Mouse (Mus musculus) frontal cortex, postnatal 10 days (tissue): ENCODE measurements around the gene Foxr1.
"Not testable (repeated sequence)": the region's sequence is repeated elsewhere in the genome, so short reads cannot be mapped to it uniquely, and the experiment has no call there.

Source experiments
- DNase-seq, 2 experiments: peaks; one replicate each; pipeline ENCODE4 v3.0.0; 2022; ENCODE audit warnings: low spot score in 2 of 2, mixed read lengths in 1 of 2

Gene Foxr1

DNA sequence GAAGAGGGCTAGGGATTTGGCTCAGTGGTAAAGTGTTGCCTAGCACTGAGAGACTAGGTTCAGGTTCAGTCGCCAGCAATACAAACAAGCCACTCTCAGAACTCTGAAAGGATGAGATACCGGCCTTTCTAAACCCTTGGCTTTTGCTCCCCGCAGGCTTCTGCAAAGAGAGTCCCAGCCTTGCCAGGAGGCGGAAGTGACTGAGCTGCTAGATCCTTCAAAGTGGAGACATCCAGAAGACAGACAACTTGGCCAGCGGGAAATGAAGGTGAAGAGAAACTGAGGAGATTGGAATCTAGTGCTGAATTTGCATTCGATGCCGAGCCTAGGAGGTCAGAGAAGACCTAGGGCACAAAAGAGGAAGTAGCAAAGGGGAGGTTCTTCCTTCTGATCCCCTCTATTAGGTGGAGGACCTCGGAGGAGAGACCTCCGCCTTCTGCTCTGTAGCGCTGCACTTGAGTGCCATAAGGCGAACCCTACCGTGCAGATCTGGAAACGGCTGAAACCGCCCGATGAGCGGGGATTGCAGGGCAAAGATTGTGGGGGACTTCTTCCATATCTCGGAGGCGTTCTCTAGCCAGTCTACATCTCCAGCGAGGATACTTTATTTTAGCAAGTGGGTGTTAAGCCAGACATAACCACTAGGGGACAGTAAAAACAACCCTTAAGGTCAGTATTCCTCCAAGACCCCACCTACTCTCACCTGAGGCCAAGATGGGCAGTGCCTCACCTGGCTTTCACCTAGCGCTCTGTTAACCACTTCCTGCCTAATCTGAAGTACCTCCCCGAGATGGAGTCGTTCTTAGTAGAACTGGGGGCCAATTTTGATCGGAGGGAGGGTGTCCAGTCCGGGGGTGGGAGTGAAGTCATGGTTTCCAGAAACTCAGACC, 36.6 kb upstream of the Foxr1 start:
- peak in 1 of 2 experiments; percentile 34 for DNase-seq

DNA sequence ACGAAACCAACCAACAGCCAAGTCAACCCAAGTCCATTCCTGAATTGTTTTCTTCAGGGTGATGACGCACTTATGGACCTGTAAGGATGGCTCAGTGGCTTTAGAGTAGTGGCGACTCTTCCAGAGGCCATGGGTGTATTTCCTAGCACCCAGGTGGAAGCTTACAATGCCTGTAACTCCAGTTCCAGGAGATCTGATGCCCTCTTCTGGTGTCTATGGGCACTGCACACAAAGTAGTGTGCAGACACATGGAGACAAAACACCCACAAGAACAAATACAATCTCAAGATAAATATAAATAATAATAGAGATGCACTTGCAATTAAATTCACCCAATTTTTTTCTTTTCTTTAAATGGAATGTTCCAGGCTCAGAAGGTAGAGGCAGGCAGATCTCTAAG, 35.0 kb upstream of the Foxr1 start:
- no peak for DNase-seq

DNA sequence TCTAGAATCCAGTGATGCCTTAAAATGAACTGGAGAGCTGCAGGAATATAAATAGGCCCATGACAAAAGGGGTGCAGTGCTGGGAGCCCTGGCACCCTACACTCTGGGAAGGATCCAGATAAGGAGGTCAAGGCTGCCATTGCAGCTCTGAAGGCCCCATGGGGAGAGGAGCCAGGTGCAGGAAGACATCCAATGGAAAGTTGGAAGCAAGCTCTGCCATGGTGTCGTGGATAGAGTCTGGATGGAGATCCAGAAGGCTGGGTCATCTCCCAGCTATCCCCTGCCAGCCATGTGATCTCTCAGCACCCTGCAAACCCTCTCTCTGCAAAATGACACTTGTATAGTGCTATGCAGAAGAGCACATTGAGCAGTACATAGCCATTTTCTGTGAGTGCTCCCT, 33.4 kb upstream of the Foxr1 start:
- DNase-seq: no peak

DNA sequence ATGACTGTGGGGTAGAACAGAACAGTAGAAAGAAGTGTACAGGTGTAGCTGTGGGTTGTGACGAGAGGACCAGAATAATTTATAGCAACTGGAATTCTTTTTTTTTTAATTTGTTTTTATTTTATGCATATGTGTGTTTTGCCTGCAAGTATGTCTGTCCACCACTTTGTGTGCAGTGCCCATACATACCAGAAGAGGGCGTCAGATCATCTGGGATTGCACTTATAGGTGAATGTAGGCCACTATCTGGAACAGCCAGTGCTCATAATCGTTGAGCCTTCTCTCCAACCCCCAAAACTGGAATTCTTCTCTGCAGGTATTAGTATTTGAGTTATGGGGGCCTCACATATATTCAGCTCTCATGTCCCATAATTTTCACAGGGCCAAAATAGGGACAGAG, 32.2 kb upstream of the Foxr1 start:
- no peak for DNase-seq

DNA sequence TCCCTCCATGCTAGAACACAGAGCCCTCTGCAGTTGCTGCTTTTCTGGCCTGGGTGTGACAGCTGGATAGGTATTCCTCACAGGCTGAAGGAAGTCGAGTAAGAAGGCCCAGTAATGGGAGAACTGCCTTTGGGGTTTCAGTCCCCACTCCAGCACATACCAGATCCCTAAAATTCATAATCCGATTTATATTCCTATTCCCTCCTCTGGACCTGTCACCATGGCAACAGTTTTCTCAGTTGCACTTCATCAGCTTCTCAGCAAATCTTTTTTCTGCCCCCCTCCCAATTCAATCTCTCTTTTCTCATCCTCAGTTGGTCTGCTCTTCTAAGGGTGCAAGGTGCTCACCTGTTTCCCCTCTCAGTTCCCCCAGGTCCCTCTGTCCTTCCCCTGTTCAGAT, 27.9 kb upstream of the Foxr1 start:
- no peak for DNase-seq

DNA sequence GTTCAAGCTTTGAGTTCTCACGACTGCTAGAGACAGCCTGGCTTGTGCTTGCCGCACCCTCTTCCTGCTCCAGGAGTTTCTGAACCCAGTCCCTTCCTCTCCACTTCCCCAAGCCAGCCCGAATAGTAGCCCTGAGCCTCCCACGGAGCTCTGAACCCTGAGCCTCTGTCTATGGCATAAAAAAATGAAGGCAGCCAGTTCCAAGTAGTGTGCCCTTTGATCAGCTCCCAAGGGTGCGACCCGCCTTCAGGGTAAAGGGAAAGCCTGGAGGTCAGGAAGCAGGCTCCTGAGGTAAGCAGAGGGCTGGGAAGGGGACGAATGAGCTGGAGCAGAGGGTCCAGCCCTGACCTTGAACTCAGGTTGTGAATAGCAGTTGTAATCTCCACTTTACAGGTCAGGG, 27.3 kb upstream of the Foxr1 start:
- DNase-seq: no peak

DNA sequence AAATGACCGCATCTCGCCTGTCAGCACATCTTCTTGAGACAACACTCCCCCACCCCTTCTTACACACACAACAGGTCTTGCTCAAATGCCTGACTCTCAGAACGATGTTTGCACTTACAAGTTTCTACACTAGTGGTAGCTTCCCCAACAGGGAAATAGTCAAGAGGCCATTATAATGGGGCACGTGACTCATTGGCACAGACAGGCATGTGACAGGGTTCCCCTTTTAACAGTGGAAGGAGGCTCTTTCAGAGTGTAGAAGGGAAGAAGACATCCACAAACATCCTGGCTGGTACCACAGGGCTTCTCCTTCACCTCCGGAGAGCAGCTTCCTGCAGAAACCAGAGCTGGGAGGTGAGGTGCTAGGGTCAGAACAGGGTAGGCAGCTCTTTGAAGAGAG, 21.0 kb upstream of the Foxr1 start:
- no peak for DNase-seq

DNA sequence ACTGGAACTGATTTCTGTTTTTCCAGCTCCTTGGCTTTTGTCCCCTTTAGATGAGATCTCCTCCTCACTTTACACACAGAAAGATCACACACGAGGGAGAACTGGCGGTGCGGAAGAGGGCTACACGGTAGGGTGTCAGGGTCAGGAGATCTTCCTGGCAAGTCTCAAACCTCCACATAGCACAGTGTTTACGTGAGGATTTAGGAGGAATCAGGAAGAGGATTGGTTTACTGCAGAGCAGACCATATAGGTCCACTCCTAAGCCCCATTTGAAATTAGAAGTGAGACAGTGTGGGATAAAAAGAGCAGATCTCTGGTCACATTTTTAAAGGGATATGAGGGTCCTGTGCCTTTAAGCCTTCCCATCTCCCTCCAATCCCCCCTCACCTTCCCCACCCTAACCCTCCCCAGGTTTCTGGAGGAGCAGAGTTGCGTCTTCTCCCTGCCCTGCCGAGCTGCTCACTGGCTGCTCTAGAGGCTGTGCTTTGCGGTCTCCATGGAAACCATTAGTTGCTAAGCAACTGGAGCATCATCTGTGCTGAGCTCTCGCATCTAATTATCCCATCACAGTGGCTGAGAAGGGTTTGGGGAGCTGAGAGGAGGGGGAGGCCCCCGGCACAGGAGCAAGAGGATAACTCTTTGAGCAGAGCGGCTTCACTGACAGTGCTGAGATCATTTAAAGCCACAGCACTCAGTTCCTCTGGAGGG, 16.3 kb upstream of the Foxr1 start:
- DNase-seq: peak; percentile 88 to 95

DNA sequence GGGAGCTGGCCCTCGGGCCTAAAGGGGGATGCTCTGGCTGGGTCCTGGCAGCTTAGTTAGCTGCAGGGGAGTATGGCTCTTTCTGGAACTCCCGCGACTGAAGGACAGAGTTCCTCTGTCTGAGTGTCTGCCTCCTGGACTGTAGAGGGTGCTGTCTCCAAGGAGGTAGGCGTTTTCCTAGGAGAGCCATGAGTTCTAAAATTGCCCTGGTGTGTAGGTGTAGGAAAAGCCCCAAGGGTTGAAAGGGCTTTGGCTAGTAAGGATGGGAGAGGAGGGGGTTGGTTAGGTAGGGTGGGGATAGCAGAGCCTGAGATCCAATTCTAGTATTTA, 13.9 kb upstream of the Foxr1 start, which contains the start of gene Upk2:
Gene Upk2, minus strand, starts transcription at position 86 of the 330 bp plus-strand sequence.
- DNase-seq: no peak

DNA sequence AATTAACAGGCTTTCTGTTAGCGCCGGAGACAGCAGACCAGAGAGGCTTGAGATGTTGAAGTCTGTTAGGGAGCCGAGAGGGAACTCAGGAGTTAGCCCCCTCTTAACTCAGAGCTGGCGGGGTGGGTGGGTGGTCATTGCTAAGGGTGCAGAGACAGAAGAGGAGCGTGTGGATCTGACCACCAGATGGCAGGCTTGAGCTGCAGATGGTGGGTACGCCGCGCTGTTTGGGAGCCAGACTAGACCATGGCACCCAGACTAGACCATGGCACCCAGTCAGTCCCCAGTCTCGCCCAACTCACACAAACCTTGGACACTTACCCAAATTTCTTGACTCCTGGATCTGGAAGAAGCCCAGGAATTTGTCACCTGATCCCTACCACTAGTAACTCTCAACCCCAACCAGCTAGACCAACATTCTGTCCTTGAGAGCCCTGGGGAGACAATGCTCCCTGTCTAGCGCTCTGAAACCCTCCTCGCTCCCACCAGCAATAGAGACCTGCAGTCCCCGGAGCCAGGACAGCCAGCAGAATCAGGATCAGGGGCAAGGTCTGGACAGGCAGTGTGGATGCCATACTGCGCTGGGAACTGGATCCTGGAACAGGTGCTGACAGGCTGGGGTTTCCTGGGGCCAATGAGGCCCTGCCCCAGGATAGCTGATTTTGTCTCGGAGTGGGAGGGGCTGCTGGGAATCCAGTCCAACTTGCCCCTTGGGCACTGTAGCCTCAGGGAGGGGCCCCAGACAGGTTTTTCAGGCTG, 13.4 kb upstream of the Foxr1 start:
- DNase-seq: peak; percentile 60 to 85

DNA sequence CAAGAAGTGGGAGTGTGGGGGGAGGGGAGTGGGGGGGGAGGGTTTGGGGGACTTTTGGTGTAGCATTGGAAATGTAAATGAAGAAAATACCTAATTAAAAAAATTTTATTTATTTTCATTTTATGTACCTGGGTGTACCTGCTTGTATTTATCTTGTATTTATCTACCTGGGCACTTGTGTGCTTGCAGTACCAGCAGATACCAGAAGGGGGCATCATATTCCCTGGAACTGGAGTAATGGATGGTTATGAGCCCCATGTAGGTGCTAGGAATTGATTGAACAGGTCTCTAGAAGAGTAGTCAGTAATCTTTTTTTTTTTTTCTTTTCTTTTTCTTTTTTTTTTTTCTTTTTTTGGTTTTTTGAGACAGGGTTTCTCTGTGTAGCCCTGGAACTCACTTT, 9.5 kb upstream of the Foxr1 start:
- no peak for DNase-seq

DNA sequence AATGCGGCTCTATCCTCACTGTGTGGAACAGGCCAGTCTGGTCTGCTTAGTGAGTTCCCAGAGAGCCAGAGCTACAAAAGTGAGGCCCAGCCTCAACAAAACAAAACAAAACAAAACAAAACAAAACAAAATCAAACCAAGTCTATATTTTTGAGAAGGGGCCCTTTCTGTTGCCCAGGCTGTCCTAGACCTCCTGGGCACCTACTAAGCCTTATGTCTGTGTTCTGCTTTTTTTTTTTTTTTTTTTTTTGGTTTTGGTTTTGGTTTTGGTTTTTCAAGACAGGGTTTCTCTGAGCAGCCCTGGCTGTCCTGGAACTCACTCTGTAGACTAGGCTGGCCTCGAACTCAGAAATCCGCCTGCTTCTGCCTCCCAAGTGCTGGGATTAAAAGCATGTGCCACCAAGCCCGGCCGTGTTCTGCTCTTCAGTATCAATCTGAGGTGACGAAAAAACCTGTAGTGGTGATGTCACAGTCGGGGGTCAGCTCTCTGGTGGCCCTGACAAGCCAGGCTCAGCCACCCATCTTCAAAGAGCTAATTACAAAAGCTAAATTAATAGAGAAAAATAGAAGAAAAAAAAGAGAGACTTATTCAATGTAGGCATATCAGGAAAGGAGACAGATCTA, 3.6 kb upstream of the Foxr1 start:
- not testable (repeated sequence) for DNase-seq

DNA sequence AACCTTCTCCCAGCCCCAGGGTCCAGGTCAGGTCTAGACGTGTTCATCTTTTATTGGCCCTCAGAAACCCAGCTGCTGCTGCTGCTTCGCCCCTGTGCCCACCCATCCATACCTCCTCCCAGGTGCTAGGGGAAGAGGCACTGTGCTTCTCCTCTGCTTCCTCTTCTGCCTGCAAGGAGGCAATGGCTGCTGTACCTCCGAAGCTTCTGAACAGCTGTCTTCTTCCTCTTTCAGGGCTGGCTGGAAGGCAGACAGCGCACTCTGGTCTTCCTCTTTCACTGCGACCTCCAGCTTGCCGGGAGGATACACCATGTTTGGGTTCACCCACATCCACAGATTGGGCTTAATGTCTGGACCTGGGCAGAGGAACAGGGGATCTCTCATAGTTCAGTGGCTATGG, 5.2 kb downstream of the Foxr1 start:
- DNase-seq: no peak

DNA sequence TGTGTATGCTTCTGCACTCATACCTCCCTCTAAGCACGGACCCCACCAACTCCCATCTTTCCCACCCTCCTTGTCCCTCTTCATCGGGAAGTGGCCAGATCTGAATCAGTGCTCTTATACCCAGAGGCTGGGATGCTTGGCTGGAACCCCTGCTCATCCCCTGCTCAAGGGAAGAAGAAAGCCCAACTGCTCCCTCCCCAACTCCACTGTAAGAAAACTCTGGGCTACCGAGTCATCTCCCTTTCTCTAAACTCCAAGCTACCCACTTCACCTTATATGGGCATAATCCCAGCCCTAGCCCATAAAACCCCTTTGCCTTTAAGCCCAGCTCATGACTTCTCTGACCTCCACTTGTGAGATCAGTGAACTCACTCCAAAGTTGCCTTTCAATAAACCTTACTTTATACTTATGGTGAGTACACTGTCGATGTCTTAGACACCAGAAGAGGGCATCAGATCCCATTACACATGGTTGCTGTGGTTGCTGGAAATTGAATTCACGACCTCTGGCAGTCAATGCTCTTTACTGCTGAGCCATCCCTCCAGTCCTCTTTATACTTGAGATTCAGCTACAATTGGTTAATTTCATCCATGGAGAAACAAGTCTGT, 8.3 kb downstream of the Foxr1 start:
- no peak for DNase-seq

DNA sequence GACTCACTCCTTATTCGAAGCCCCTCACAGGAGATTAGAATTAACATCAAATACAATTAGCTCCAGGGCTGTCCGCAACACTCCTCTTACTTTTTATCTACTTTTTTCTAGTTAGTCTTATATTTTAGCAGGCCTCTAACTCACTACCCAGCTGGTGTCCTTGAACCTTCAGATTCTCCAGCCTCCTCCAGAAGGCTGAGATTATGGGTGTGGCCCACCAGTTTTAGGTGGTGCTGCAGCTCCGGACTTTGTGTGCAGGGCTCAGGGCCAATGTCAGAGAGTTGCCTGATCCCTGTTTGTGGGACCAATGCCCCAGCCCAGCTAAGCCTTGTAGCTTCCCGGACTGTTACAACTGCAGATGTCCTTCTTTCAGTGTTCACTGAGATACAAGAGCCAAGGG, 17.4 kb downstream of the Foxr1 start:
- DNase-seq: no peak

DNA sequence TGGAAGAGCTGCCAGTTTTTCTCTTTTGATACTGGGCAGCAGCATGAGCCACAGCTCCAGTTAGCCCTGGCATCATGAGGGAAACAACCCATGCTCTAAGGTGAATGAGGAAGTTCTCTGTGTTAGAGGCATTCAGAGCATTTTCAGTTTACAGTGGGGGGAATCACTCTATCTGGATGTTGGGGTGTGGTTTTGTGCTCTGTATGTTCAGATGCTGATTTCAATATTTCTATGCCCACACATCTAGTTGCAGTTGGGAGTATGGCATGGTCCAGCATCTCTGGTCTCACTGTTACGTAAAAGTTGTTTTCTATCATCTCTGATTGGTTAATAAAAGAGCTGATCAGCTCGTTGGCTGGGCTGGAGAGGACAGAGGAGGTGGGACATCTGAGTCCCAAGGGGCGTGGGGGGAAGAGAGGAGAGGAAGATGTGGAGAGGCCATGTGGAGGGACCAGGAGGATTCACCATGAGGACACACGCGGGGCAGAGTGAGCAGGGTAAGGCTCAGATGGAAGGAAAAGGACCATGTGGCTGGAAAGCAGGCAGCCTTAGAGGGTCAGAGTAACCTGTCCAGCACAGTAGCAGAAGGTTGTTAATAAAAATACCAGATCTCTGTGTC, 20.5 kb downstream of the Foxr1 start:
- no peak for DNase-seq

DNA sequence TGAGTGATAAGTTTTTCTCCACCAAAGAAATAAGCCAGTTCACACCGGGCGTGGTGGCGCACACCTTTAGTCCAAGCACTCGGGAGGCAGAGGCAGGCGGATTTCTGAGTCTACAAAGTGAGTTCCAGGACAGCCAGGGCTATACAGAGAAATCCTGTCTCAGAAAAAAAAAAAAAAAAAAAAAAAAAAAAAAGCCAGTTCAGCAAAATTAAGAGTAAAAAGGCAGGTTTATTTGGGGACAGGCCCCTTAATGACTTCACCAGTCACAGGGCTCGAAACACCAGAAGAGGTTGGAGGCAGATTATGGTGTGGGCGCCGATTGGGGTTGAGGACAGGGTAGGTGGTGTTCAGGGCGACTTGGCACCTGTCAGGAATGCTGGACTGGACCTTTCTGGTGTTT, 21.2 kb downstream of the Foxr1 start:
- not testable (repeated sequence) for DNase-seq

DNA sequence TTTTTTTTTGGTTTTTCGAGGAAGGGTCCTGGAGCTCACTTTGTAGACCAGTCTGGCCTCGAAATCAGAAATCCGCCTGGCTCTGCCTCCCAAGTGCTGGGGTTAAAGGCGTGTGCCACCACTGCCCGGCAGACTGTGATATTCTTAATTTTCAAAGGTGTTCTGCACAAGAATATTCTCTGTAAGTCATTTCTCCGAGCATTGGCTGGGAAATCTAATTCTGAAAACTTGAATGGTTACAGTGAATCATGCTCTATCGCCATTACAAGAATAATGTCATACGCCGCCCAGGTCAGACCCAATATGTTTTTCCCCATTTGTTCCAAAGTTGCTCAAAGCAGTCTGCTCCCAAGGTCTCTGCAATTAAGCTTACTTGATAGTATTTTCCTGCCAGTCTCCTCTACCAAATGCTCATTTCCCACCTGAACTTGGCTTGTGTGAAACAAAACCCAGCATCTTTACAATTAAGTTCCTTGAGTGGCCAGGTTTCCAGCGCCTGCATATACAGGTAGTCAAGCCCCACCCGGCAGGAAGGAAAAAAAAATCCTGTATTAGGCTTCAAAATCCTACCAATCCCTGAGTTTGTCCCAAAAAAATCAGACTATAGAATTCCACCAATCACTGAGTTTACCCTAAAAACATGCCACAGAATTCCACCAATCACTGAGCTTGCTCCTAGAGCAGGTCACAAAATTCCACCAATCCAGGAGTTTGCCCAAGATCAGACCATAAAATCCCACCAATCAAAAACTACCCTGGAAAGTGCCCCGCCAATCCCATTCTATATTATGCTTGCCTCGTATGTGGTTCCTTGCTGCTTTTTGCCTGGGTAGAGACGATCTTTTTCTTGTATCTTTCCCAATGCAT, 22.2 kb downstream of the Foxr1 start, which contains the start of gene Ccdc84:
Gene Ccdc84, minus strand, starts transcription at position 51 of the 867 bp plus-strand sequence.
- DNase-seq: no peak

DNA sequence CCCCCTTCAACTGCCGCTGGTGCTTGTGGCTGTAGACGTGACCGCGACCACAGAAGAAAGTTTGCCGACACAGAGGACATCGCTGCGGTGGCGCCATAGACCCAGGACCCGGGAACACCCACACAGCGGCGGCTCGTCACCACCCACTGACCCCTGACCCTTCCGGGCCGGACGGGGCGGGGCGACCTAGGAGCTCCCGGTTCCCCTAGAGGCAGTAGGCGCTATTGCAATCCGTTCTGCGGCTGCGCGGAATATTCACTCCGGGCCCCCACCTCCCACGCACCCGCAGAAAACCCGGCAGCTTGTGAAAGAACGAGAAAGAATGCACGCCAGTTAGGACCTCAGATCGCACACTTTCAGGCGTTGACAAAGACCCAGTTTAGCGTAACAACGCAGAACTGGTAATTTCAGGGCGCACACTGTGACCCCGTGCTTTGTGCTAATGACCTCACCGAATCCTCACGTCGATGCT, 23.0 kb downstream of the Foxr1 start:
- peak; percentile 90 to 93 for DNase-seq
